Mouse (Mus musculus) CH12.LX (cell line): ENCODE data around the gene Col7a1. TPM values are rescaled to one million over a fixed set of nuclear protein-coding genes. Genes with fewer than 3 reads are reported as not detected.

Source experiments
- DNase-seq: peaks from one replicate; pipeline ENCODE4 v3.0.0-alpha.2; 2013; ENCODE audit errors: extremely low read depth
- H3K27ac ChIP-seq: 2 replicates; pipeline ENCODE4 v1.5.1; 2012; ENCODE audit warnings: low read depth, mild to moderate bottlenecking, control low read depth, moderate library complexity; ENCODE audit not compliant: insufficient read depth
- H3K27me3 ChIP-seq: replicated peaks from 2 replicates; pipeline ENCODE3; 2012; ENCODE audit warnings: inconsistent platforms
- H3K36me3 ChIP-seq, 2 experiments: replicated peaks in 1 of 2; 2 replicates each; pipeline versions ENCODE3 to v1.6.1; 2012; ENCODE audit warnings: inconsistent platforms in 1 of 2, low read length in 1 of 2, mild to moderate bottlenecking in 1 of 2, mixed read lengths in 1 of 2, moderate library complexity in 1 of 2; ENCODE audit not compliant: control insufficient read depth in 1 of 2, insufficient read depth in 1 of 2
- H3K4me1 ChIP-seq, 2 experiments: 2 replicates each; pipeline ENCODE4 v1.6.1; 2012; ENCODE audit warnings: inconsistent platforms in 1 of 2, moderate library complexity in 1 of 2; ENCODE audit not compliant: insufficient read depth in 2 of 2, control insufficient read depth in 1 of 2
- H3K4me2 ChIP-seq: 2 replicates; pipeline ENCODE4 v1.6.1; 2012; ENCODE audit warnings: low read depth, mild to moderate bottlenecking, control low read depth; ENCODE audit not compliant: poor library complexity, insufficient read depth, severe bottlenecking
- H3K4me3 ChIP-seq, 3 experiments: fragments of 150-350 bp in 1 of 3; sonication (generic) in 1 of 3; replicated peaks in 1 of 3; 2 replicates each; pipeline versions ENCODE3 to v1.5.1; 2011 to 2012; ENCODE audit warnings: low read depth in 2 of 3, low read length in 2 of 3, mild to moderate bottlenecking in 2 of 3, moderate library complexity in 2 of 3, control low read depth in 1 of 3, improper control_type of control experiment in 1 of 3, inconsistent platforms in 1 of 3, mixed read lengths in 1 of 3; ENCODE audit not compliant: poor library complexity in 1 of 3
- H3K79me2 ChIP-seq: replicated peaks from 2 replicates; pipeline ENCODE4 v1.6.1; 2012; ENCODE audit warnings: mild to moderate bottlenecking, moderate library complexity; ENCODE audit not compliant: control insufficient read depth, poor library complexity, insufficient read depth, severe bottlenecking; ENCODE audit errors: extremely low read depth
- H3K9ac ChIP-seq: 2 replicates; pipeline ENCODE4 v1.6.1; 2012; ENCODE audit warnings: low read depth, mild to moderate bottlenecking, control low read depth, moderate library complexity; ENCODE audit not compliant: insufficient read depth
- H3K9me3 ChIP-seq: replicated peaks from 2 replicates; pipeline ENCODE3; 2012; ENCODE audit warnings: low read length, inconsistent platforms, mixed read lengths
- BHLHE40 ChIP-seq: IDR thresholded peaks from 2 replicates; pipeline ENCODE4 v1.6.1; 2011; ENCODE audit warnings: mild to moderate bottlenecking, low read depth, low read length, improper control_type of control experiment
- CHD1 ChIP-seq: IDR thresholded peaks from 2 replicates; pipeline ENCODE4 v1.6.1; 2012; ENCODE audit warnings: low read depth, low read length, improper control_type of control experiment, inconsistent platforms
- CTCF ChIP-seq, 2 experiments: IDR thresholded peaks in 1 of 2; conservative IDR thresholded peaks in 1 of 2; 2 replicates each; pipeline ENCODE4 v1.5.1; 2011 to 2012; ENCODE audit warnings: low read depth in 2 of 2, low read length in 2 of 2, improper control_type of control experiment in 1 of 2, inconsistent platforms in 1 of 2, mild to moderate bottlenecking in 1 of 2, moderate library complexity in 1 of 2
- E2F4 ChIP-seq: IDR thresholded peaks from 2 replicates; pipeline ENCODE4 v1.6.1; 2011; ENCODE audit warnings: low read depth, low read length, improper control_type of control experiment; ENCODE audit not compliant: insufficient replicate concordance
- ELF1 ChIP-seq: IDR thresholded peaks from 2 replicates; pipeline ENCODE4 v1.6.1; 2014; ENCODE audit warnings: low read depth, mild to moderate bottlenecking, inconsistent platforms, low read length, improper control_type of control experiment
- EP300 ChIP-seq: IDR thresholded peaks from 2 replicates; pipeline ENCODE4 v1.6.1; 2011; ENCODE audit warnings: low read length, improper control_type of control experiment
- GABPA ChIP-seq: IDR thresholded peaks from 2 replicates; pipeline ENCODE4 v1.6.1; 2012; ENCODE audit warnings: low read depth, low read length, improper control_type of control experiment, inconsistent platforms; ENCODE audit not compliant: insufficient replicate concordance
- HCFC1 ChIP-seq: IDR thresholded peaks from 2 replicates; pipeline ENCODE4 v1.6.1; 2012; ENCODE audit warnings: low read depth, mild to moderate bottlenecking, inconsistent platforms, low read length, improper control_type of control experiment
- IRF4 ChIP-seq: IDR thresholded peaks from 2 replicates; pipeline ENCODE4 v1.6.1; 2014; ENCODE audit warnings: low read depth, mild to moderate bottlenecking, inconsistent platforms, low read length, improper control_type of control experiment
- JUN ChIP-seq: IDR thresholded peaks from 2 replicates; pipeline ENCODE4 v1.6.1; 2011; ENCODE audit warnings: low read depth, mild to moderate bottlenecking, low read length, improper control_type of control experiment, moderate library complexity; ENCODE audit not compliant: insufficient read depth
- JUND ChIP-seq: conservative IDR thresholded peaks from 2 replicates; pipeline ENCODE4 v1.6.1; 2011; ENCODE audit warnings: low read depth, low read length, improper control_type of control experiment
- KAT2A ChIP-seq: IDR thresholded peaks from 2 replicates; pipeline ENCODE4 v1.6.1; 2012; ENCODE audit warnings: low read length, improper control_type of control experiment, inconsistent platforms; ENCODE audit not compliant: insufficient replicate concordance
- MAFK ChIP-seq: IDR thresholded peaks from 2 replicates; pipeline ENCODE4 v1.6.1; 2011; ENCODE audit warnings: low read length, improper control_type of control experiment; ENCODE audit not compliant: insufficient replicate concordance
- MAX ChIP-seq: IDR thresholded peaks from 2 replicates; pipeline ENCODE4 v1.6.1; 2011; ENCODE audit warnings: low read length, improper control_type of control experiment
- MEF2A ChIP-seq: IDR thresholded peaks from 2 replicates; pipeline ENCODE4 v1.6.1; 2014; ENCODE audit warnings: low read depth, mild to moderate bottlenecking, inconsistent platforms, low read length, improper control_type of control experiment, borderline replicate concordance
- MYC ChIP-seq: IDR thresholded peaks from 2 replicates; pipeline ENCODE4 v1.6.1; 2011; ENCODE audit warnings: low read depth, mild to moderate bottlenecking, improper control_type of control experiment, low read length
- NELFE ChIP-seq: IDR thresholded peaks from 2 replicates; pipeline ENCODE4 v1.6.1; 2011; ENCODE audit warnings: low read depth, low read length, improper control_type of control experiment
- NRF1 ChIP-seq: IDR thresholded peaks from 2 replicates; pipeline ENCODE4 v1.6.1; 2014; ENCODE audit warnings: low read depth, mild to moderate bottlenecking, inconsistent platforms, low read length, improper control_type of control experiment, moderate library complexity
- PAX5 ChIP-seq: IDR thresholded peaks from 2 replicates; pipeline ENCODE4 v1.6.1; 2012; ENCODE audit warnings: low read length, inconsistent platforms, mixed read lengths
- POLR2A ChIP-seq: IDR thresholded peaks from 2 replicates; pipeline ENCODE4 v1.6.1; 2011; ENCODE audit warnings: low read depth, mild to moderate bottlenecking, improper control_type of control experiment, low read length
- RAD21 ChIP-seq: IDR thresholded peaks from 2 replicates; pipeline ENCODE4 v1.6.1; 2011; ENCODE audit warnings: low read depth, mild to moderate bottlenecking, low read length, improper control_type of control experiment, moderate library complexity
- RCOR1 ChIP-seq: conservative IDR thresholded peaks from 2 replicates; pipeline ENCODE4 v1.6.1; 2012; ENCODE audit warnings: low read depth, mild to moderate bottlenecking, inconsistent platforms, low read length, improper control_type of control experiment
- SIN3A ChIP-seq: IDR thresholded peaks from 2 replicates; pipeline ENCODE4 v1.6.1; 2012; ENCODE audit warnings: low read length, improper control_type of control experiment, inconsistent platforms
- TBP ChIP-seq: conservative IDR thresholded peaks from 2 replicates; pipeline ENCODE4 v1.6.1; 2011; ENCODE audit warnings: low read depth, low read length, improper control_type of control experiment
- UBTF ChIP-seq: IDR thresholded peaks from 2 replicates; pipeline ENCODE4 v1.6.1; 2012; ENCODE audit warnings: low read depth, mild to moderate bottlenecking, inconsistent platforms, low read length, improper control_type of control experiment, moderate library complexity
- USF2 ChIP-seq: conservative IDR thresholded peaks from 2 replicates; pipeline ENCODE4 v1.6.1; 2011; ENCODE audit warnings: low read depth, low read length, improper control_type of control experiment
- ZC3H11A ChIP-seq: IDR thresholded peaks from 2 replicates; pipeline ENCODE4 v1.6.1; 2012; ENCODE audit warnings: low read depth, mild to moderate bottlenecking, inconsistent platforms, low read length, improper control_type of control experiment
- ZKSCAN1 ChIP-seq: IDR thresholded peaks from 2 replicates; pipeline ENCODE4 v1.6.1; 2012; ENCODE audit warnings: low read depth, inconsistent platforms, low read length, improper control_type of control experiment, borderline replicate concordance
- ZMIZ1 ChIP-seq: IDR thresholded peaks from 2 replicates; pipeline ENCODE4 v1.6.1; 2012; ENCODE audit warnings: low read depth, mild to moderate bottlenecking, inconsistent platforms, low read length, improper control_type of control experiment
- ZNF384 ChIP-seq: IDR thresholded peaks from 2 replicates; pipeline ENCODE4 v1.6.1; 2012; ENCODE audit warnings: low read depth, low read length, improper control_type of control experiment, inconsistent platforms
- dilution Hi-C: fragments of 300-500 bp; cut with MboI; formaldehyde crosslinking; loops from 2 replicates; pipeline ENCODE4 v1.14.3; 2020; ENCODE audit warnings: low sequenced_read_pairs; ENCODE audit not compliant: extremely low pct_unique_long_range_greater_than_20kb, extremely low pct_ligation_motif_present
- in situ Hi-C: fragments of 300-500 bp; cut with MboI; formaldehyde crosslinking; loops from 3 replicates; pipeline ENCODE4 v1.14.3; 2019; ENCODE audit warnings: low sequenced_read_pairs, low pct_ligation_motif_present, low pct_unique_long_range_greater_than_20kb, mixed read lengths
- polyA plus RNA-seq: library from polyadenylated mRNA; unstranded; fragments of >175 nt; gene quantifications from 2 replicates; pipeline ENCODE4 v1.2.1, GENCODE M21; 2012; ENCODE audit warnings: low read depth; ENCODE audit not compliant: insufficient read length
- total RNA-seq, 2 experiments: library from RNA; depleted of rRNA; stranded (reverse); fragments of 300-350 nt in 1 of 2; fragments of >200 nt in 1 of 2; gene quantifications; 2 replicates each; pipeline ENCODE4 v1.2.3; 2012 to 2014

The Col7a1 gene
- total and polyA plus RNA-seq, 3 experiments = 0.31 to 2.0 (median 0.98) TPM

DNA sequence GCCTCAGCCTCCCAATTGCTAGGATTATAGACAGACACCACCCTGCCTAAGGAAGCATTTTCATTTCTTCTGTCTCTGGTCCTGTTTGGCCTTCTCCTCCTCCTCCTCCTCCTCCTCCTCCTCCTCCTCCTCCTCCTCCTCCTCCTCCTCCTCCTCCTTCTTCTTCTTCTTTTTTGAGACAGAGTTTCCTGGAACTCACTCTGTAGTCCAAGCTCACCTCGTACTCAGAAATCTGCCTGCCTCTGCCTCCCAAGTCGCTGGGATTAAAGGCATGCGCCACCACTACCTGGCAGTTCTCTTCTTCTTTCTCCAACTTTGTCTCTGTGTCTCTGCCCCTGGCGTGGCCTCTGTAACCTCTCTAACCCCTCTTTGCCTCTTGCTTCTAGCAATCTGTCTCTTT is 32.3 kb downstream of the Col7a1 start, which contains the start of gene Ucn2:
TSS of gene Ucn2 (plus strand) at position 301 of the 400 bp plus-strand sequence.
- dilution Hi-C loops = no loop called here
- Histone ChIP-seq H3K4me3 (no peak within 1 kb of the TSS), H3K4me1 (peaks cover 9 to 50% of the 10 kb centered on the region in 2 experiments; a peak in 3 of 4 replicates), H3K79me2 (no peaks in the 10 kb centered on the region), H3K4me2 (no peak within 1 kb of the TSS), H3K9ac (no peak within 1 kb of the TSS)
- in situ Hi-C loops = no loop called here
- TF ChIP-seq IRF4 = no peak
- no peak for TF ChIP-seq MYC
- no peak for TF ChIP-seq ELF1
- no peak for TF ChIP-seq NELFE
- TF ChIP-seq SIN3A = no peak
- no peak for TF ChIP-seq ZKSCAN1
- no peak for TF ChIP-seq ZNF384
- TF ChIP-seq KAT2A = no peak
- no peak for TF ChIP-seq CHD1
- TF ChIP-seq ZMIZ1 = no peak
- no peak for TF ChIP-seq RAD21
- TF ChIP-seq MAX = no peak
- TF ChIP-seq NRF1 = no peak
- TF ChIP-seq E2F4 = no peak
- TF ChIP-seq ZC3H11A = no peak
- no peak for TF ChIP-seq EP300
- no peak for TF ChIP-seq TBP
- no peak for TF ChIP-seq POLR2A
- TF ChIP-seq RCOR1 = no peak
- TF ChIP-seq, all 38 proteins: peak for 0
- Histone ChIP-seq H3K9me3 (no peaks in the 10 kb centered on the region), H3K36me3 (peaks cover 0 to 11% of the 10 kb centered on the region in 2 experiments), H3K27ac (no peak within 1 kb of the TSS), H3K27me3 (no peaks in the 10 kb centered on the region)
- no peak for DNase-seq

- dilution Hi-C loops (no loop called here), in situ Hi-C loops (no loop called here)
- H3K4me3 ChIP-seq = no peak overlapping the region
- no peak overlapping the region for H3K27ac ChIP-seq
- no peak overlapping the region for H3K4me2 ChIP-seq
- no peaks in the 10 kb centered on the region for H3K79me2 ChIP-seq
- H3K4me1 ChIP-seq = peaks cover 12 to 44% of the 10 kb centered on the region in 2 experiments
- peaks cover 0 to 8% of the 10 kb centered on the region in 2 experiments for H3K36me3 ChIP-seq
- TF ChIP-seq ZMIZ1 (no peak), UBTF (no peak), USF2 (no peak), MYC (no peak), PAX5 (no peak), MAX (no peak), MEF2A (no peak), RCOR1 (no peak), JUN (no peak), ZNF384 (no peak), JUND (no peak), CTCF (conservative IDR thresholded peaks at IDR 0.05 in 1 of 2, IDR thresholded peaks at IDR 0.05 in 1 of 2; ENCODE audit: low read depth in 2 of 2, low read length in 2 of 2) (no peak), MAFK (no peak), GABPA (no peak), BHLHE40 (no peak), RAD21 (no peak), HCFC1 (no peak), ZC3H11A (no peak)
- no peaks in the 10 kb centered on the region for H3K27me3 ChIP-seq
- H3K9ac ChIP-seq = no peak overlapping the region
- DNase-seq = no peak
- H3K9me3 ChIP-seq = no peaks in the 10 kb centered on the region
Measured at GRCm38 (mm10) chr9:108987704-108988350, 34.4 kb downstream of the Col7a1 start.
